Mouse (Mus musculus): Measurements from ENCODE around the gene Glyr1.

DNA sequence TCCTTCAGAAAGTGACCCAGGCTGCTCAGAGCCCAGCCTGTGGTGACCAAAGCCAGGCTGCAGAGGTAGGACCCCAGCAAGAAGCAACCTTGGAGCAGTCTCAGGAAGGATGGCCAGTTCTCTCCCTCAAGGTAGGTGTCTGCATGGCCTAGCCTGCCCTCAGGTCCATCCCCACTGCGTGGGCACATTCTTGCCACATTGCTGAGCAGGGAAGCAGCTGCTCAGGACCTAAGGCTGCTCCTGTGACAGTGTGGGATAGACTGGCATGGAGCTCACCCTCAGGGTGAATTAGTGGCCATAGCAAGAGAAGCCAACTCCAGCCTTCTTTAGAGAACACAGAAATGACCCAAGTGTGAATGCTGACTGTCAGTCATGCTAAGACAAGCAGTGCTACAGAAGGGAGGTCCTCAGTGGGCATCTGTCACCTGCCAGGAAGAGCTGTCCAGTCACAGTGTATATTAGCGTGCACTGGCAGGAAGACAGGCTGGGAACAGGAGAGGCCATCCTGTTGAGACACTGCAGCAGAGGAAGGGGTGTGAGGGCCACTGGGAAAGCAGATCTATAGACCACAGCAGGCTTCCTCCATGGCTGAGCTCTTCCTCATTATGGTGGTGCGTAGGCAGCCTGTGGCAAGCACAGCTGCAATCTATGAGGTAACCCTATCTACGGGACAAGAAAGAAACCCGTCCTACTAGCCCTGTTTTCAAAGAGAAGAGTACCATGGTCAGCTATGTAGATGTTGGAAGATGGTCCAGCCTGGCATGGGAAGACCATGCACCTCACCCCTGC, 80.4 kb downstream of the Glyr1 start:
- TF ChIP-seq CTCF (IDR thresholded peaks at IDR 0.05; ENCODE audit: control insufficient read depth, insufficient read depth, insufficient read length) = no peak
- no peak for TF ChIP-seq CEBPB (IDR thresholded peaks at IDR 0.05; ENCODE audit: low read depth)
- TF ChIP-seq MYOD1 (IDR thresholded peaks at IDR 0.05; ENCODE audit: control insufficient read depth, insufficient read length, low read depth) = no peak
